Mouse (Mus musculus) hindbrain, embryonic 15.5 days (tissue): ENCODE results near the gene Map3k13. TPM values are rescaled to one million over a fixed set of nuclear protein-coding genes. Genes with fewer than 3 reads are reported as not detected.
"Not testable (repeated sequence)": the region's sequence is repeated elsewhere in the genome, so short reads cannot be mapped to it uniquely, and the experiment has no call there.

Source experiments
- ATAC-seq: fragments of 200-750 bp; cut with Nextera tagmentation; 2 replicates; pipeline ENCODE4 v1.8.0; 2017; ENCODE audit warnings: low read depth, moderate number of reproducible peaks, moderate TSS enrichment; ENCODE audit not compliant: low FRiP score
- H3K27ac ChIP-seq: fragments of 300-500 bp; sonication (generic); replicated peaks from 2 replicates; pipeline ENCODE4 v1.5.1; 2015; ENCODE audit warnings: mild to moderate bottlenecking, inconsistent platforms
- H3K27me3 ChIP-seq: fragments of 300-500 bp; sonication (generic); 2 replicates; pipeline ENCODE4 v1.6.1; 2015; ENCODE audit warnings: control low read depth, inconsistent platforms
- H3K36me3 ChIP-seq: fragments of 300-500 bp; sonication (generic); 2 replicates; pipeline ENCODE4 v1.6.1; 2015; ENCODE audit warnings: control low read depth, inconsistent platforms
- H3K4me1 ChIP-seq: fragments of 300-500 bp; sonication (generic); replicated peaks from 2 replicates; pipeline ENCODE4 v1.6.1; 2015; ENCODE audit warnings: control low read depth, inconsistent platforms
- H3K4me2 ChIP-seq: fragments of 300-500 bp; sonication (generic); 2 replicates; pipeline ENCODE4 v1.6.1; 2015; ENCODE audit warnings: moderate library complexity, mild to moderate bottlenecking, inconsistent platforms
- H3K4me3 ChIP-seq: fragments of 300-500 bp; sonication (generic); 2 replicates; pipeline ENCODE4 v1.5.1; 2015; ENCODE audit warnings: mild to moderate bottlenecking, inconsistent platforms
- H3K9ac ChIP-seq: fragments of 300-500 bp; sonication (generic); 2 replicates; pipeline ENCODE4 v1.6.1; 2015; ENCODE audit warnings: inconsistent platforms
- H3K9me3 ChIP-seq: fragments of 300-500 bp; sonication (generic); 2 replicates; pipeline ENCODE4 v1.6.1; 2016; ENCODE audit warnings: control low read depth, inconsistent platforms
- WGBS: fragments of 180-500 bp; shearing (Covaris S2); methylation state at CpG from one replicate; pipeline ENCODE4 v1.1.7; 2015; 5-methylcytosine and 5-hydroxymethylcytosine counted together
- polyA plus RNA-seq: library from polyadenylated mRNA; unstranded; fragments of >200 nt; fragmentation: Nextera tagmentation; extraction: Ambion mirVana; gene quantifications from 2 replicates; pipeline ENCODE4 v1.2.1, GENCODE M21; 2015

Map3k13 gene
- polyA plus RNA-seq, 1 experiment from 2014 or later: 6.4 TPM

DNA sequence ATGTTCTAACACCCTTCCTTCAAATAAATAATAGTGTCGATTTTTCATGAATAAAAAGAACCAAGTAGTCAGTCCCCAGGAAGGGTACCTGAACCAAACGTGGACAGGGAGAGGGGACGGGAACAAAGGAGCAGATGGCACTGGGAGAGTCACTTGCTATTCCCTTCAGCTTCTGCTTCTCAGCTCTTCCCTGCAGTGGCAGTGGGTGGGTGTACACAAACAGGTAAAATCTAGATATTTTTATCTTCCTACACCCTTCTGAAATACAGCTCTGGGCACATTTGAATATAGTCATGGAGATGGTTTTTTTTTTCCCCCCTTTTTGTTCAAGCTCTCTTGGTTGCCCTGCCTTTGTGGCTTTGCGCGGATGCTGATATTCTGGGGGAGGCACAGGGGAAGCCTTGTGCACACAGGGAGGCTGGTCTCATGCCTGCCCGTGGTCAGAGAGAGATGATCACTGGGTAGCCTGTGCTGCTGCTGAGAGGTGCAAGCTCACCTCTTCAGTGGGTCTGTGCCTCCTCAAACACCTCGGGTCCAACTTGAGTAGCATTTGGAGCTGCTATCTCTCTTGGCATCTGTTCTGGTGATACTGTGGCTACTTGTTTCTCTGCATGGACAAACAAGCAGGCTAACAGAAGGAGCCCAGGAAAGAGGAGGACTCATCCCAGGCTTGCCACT is 87.6 kb downstream of the Map3k13 start:
- H3K27me3 ChIP-seq: no peaks in the 10 kb centered on the region
- no peaks in the 10 kb centered on the region for H3K9me3 ChIP-seq
- WGBS: 48% methylated on average over 7 of the region's 7 CpGs
- peak overlapping the region; percentile 2; the same call in 1 of the 2 replicates for H3K4me2 ChIP-seq
- ATAC-seq: peak; percentile 69; the same call in 1 of the 2 replicates
- no peaks in the 10 kb centered on the region for H3K36me3 ChIP-seq
- peaks cover 26% of the 10 kb centered on the region for H3K4me1 ChIP-seq
- no peak overlapping the region for H3K4me3 ChIP-seq
- H3K27ac ChIP-seq: peak overlapping the region; percentile 77
- no peak overlapping the region for H3K9ac ChIP-seq

DNA sequence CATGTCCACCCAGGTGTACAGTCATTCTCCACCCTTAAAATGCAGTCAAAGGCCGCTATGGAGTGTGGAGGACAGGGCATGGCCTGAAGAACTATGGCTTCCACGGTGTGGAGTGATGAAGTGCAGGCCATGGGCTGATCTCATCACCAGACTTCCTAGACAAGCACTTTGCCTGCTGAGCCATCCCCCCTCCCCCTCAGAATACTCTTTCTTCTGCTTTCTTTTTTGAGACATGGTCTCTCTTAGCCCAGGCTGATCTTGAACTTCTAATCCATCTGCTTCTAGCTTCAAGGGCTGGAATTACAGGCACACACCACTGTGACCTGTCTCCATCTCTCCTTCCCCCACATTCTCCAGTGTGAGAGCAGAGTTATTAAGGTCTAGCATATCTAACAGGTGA is 93.5 kb downstream of the Map3k13 start:
- no peaks in the 10 kb centered on the region for H3K27me3 ChIP-seq
- no peak for ATAC-seq
- no peak overlapping the region for H3K4me3 ChIP-seq
- no peak overlapping the region for H3K4me2 ChIP-seq
- peaks cover 7% of the 10 kb centered on the region; the same call in 1 of the 2 replicates for H3K36me3 ChIP-seq
- no peaks in the 10 kb centered on the region for H3K9me3 ChIP-seq
- no peak overlapping the region for H3K27ac ChIP-seq
- no peaks in the 10 kb centered on the region for H3K4me1 ChIP-seq
- 86% methylated on average over 2 of the region's 2 CpGs for WGBS
- no peak overlapping the region for H3K9ac ChIP-seq

DNA sequence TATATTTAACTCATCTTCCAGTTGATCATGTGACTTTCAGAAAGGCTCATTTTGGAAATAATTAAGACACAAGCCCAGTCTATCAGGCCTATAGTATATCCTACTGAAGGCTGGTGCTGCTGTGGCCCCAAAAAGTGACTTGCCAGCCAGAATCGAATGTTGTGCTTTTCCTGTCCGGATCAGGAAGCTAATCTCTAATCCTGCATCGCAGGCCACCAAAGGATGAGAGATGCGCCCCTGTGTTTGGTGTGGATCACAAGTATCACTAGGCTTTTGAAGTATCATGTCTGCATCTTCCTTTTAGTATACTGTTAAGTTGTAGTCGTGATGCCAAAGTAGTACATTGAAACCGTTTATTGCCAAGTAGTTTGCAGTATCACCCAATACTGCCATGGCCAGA is 99.7 kb downstream of the Map3k13 start:
- ATAC-seq: no peak
- Histone ChIP-seq H3K4me2 (no peak overlapping the region), H3K9me3 (no peaks in the 10 kb centered on the region), H3K4me1 (no peaks in the 10 kb centered on the region), H3K27me3 (no peaks in the 10 kb centered on the region), H3K4me3 (no peak overlapping the region), H3K9ac (no peak overlapping the region), H3K36me3 (peaks cover 7% of the 10 kb centered on the region; the same call in 1 of the 2 replicates), H3K27ac (no peak overlapping the region)
- WGBS: 90% methylated on average over 6 of the region's 6 CpGs

DNA sequence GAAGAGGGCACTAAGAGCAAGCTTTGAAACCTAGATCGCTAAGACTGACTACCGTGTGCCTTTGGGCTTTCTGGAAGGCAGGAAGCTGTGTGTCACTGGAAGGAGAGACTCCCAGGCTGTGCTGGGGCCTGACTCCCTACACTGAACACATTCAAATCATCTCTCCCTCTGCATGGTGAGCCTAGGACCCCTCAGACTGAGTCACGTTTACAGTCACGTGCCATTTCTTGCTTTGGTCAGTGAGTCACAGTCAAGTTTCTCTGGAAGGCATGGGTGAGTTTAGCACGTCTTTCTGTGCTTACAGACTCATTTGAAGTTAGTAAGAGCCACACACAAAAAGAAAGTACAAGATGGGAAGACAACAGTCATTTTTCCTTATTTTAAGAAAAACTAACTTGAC is 107.1 kb downstream of the Map3k13 start:
- WGBS: 78% methylated on average over 5 of the region's 5 CpGs
- no peaks in the 10 kb centered on the region for H3K4me1 ChIP-seq
- peaks cover 12% of the 10 kb centered on the region; the same call in 1 of the 2 replicates for H3K36me3 ChIP-seq
- H3K9me3 ChIP-seq: no peaks in the 10 kb centered on the region
- H3K4me3 ChIP-seq: no peak overlapping the region
- no peaks in the 10 kb centered on the region for H3K27me3 ChIP-seq
- ATAC-seq: no peak
- H3K9ac ChIP-seq: no peak overlapping the region
- no peak overlapping the region for H3K4me2 ChIP-seq
- no peak overlapping the region for H3K27ac ChIP-seq

DNA sequence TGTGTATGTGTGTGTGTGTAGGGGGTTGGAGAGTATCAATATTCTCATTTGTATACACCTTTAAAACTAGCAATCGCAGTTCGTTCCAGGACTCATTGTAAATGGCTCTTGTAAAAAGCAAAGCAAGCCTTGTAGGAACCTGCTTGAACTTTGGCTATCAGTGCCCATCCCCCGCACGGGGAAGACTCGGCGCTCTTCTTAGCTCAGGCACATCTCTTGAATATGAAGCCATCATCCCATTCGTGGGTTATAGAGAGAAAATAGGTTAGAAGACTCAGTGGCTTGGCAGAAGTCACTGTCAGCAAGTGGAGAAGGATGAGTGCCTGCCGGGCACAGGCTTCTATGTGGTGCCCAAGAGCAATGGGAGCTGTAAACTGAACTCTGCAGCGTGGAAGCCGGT is 110.5 kb downstream of the Map3k13 start:
- H3K27ac ChIP-seq: no peak overlapping the region
- no peak overlapping the region for H3K4me2 ChIP-seq
- H3K9me3 ChIP-seq: no peaks in the 10 kb centered on the region
- peaks cover 26% of the 10 kb centered on the region for H3K36me3 ChIP-seq
- H3K27me3 ChIP-seq: no peaks in the 10 kb centered on the region
- H3K9ac ChIP-seq: no peak overlapping the region
- 91% methylated on average over 10 of the region's 10 CpGs for WGBS
- no peak overlapping the region for H3K4me3 ChIP-seq
- no peak for ATAC-seq
- H3K4me1 ChIP-seq: no peaks in the 10 kb centered on the region

DNA sequence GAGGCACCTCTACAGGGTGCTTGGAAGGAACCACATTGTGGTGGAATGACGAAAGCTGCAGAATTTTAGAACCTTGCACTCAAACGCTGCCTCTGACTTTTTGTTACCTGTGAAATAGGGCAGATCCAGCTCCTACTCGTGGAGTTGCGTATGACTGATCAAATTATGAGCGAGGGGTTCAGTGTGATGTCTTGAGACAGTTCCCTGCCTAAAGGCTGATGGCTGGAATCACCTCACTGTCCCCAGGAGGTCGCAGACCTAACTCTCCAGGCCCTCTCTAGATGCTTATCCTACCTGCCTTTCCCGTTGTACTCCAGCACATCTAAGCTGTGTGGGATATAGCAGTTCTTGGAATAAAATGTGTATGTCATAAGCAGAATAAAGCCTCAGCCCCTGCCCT is 111.8 kb downstream of the Map3k13 start:
- Histone ChIP-seq H3K36me3 (peaks cover 27% of the 10 kb centered on the region), H3K4me2 (no peak overlapping the region), H3K4me1 (no peaks in the 10 kb centered on the region), H3K4me3 (no peak overlapping the region), H3K27ac (no peak overlapping the region), H3K9ac (no peak overlapping the region), H3K9me3 (no peaks in the 10 kb centered on the region), H3K27me3 (no peaks in the 10 kb centered on the region)
- ATAC-seq: no peak
- 92% methylated on average over 7 of the region's 7 CpGs for WGBS

DNA sequence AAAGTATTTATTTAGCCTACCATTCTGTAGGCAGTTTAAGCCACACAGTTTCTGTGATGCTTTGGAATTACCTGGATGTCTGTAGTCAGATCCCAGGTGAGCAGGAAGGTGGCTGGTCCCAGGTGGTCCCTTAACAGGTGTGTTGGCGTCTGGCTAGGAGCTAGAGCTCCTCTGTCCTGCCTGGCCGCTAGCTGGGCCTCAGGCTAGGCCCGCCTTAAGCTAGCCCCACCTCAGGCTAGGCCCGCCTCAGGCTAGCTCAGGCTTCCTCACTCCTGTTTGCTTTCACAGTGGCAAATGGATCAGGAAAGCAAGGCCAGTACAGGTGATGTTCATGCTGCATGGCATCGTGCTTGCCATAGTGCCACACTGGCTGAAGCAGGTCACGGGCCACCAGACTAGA is 112.8 kb downstream of the Map3k13 start:
- ATAC-seq: no peak
- no peaks in the 10 kb centered on the region for H3K27me3 ChIP-seq
- 93% methylated on average over 6 of the region's 6 CpGs for WGBS
- peaks cover 30% of the 10 kb centered on the region for H3K36me3 ChIP-seq
- H3K9me3 ChIP-seq: no peaks in the 10 kb centered on the region
- no peak overlapping the region for H3K4me2 ChIP-seq
- no peaks in the 10 kb centered on the region for H3K4me1 ChIP-seq
- H3K27ac ChIP-seq: no peak overlapping the region
- no peak overlapping the region for H3K9ac ChIP-seq
- H3K4me3 ChIP-seq: no peak overlapping the region

DNA sequence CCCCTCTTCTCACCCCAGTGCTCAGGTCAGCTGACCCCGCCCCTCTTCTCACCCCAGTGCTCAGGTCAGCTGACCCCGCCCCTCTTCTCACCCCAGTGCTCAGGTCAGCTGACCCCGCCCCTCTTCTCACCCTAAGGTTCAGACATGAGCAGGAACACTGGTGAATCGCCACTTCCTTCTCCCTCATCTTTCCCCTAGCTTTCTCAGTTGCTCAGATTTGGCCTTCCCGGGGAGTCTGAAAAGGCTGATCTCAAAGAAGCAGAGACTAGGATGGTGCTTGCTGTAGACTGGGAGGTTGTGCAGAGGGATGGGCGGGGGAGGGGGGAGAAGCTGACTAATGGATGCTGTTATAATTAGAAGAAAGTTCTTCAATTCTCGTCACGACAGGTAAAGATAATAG is 114.8 kb downstream of the Map3k13 start:
- not testable (repeated sequence) for H3K4me2 ChIP-seq, H3K9me3 ChIP-seq, H3K27me3 ChIP-seq, H3K4me1 ChIP-seq, H3K9ac ChIP-seq, ATAC-seq, H3K27ac ChIP-seq, H3K4me3 ChIP-seq
- H3K36me3 ChIP-seq: peaks cover 38% of the 10 kb centered on the region
- 35% methylated on average over 6 of the region's 8 CpGs for WGBS

DNA sequence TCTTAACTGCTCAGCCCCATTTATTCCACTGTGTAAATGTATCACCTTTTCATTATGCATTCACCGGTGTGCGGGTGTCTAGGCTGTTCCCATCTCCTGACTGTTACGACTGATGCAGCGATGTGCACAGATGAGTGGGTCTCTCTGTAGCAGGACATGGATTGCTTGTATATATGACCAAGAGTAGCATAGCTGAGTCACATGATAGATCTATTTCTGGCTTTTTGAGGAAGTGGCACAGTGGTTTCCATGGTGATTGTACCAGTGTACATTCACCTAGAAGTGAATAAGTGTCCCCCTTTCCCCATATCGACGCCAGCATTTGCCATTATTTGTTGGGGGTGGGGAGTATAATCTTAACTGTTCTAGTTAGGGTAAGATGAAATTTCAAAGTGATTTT is 119.2 kb downstream of the Map3k13 start:
- Histone ChIP-seq H3K27me3 (no peaks in the 10 kb centered on the region), H3K4me1 (no peaks in the 10 kb centered on the region), H3K9me3 (no peaks in the 10 kb centered on the region), H3K4me2 (no peak overlapping the region), H3K36me3 (peaks cover 58% of the 10 kb centered on the region), H3K9ac (no peak overlapping the region), H3K4me3 (no peak overlapping the region), H3K27ac (no peak overlapping the region)
- no peak for ATAC-seq
- WGBS: 87% methylated on average over 6 of the region's 6 CpGs

DNA sequence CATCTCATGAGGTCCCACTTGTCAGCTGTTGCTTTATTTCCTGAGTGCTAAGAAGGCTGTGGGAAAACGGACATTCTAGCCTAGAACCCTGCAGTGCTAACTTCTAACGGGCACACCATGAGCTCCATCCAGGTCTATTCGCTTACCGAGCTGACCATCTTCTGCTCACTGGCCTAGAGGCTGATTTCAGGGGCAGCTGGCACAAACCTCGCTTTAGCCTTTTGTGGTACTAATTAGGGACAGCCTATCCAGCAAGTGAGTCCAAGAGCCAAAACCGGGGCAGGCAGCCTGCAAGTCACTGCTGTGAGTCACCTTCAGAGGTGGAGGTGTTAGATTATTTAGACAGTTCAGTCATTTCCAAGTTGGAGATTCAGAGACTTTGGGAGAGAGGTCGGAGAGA is 122.5 kb downstream of the Map3k13 start:
- Histone ChIP-seq H3K9me3 (no peaks in the 10 kb centered on the region), H3K4me2 (no peak overlapping the region), H3K9ac (no peak overlapping the region), H3K27me3 (no peaks in the 10 kb centered on the region), H3K27ac (no peak overlapping the region), H3K4me1 (no peaks in the 10 kb centered on the region), H3K36me3 (peaks cover 65% of the 10 kb centered on the region), H3K4me3 (no peak overlapping the region)
- ATAC-seq: no peak
- WGBS: 73% methylated on average over 7 of the region's 7 CpGs

DNA sequence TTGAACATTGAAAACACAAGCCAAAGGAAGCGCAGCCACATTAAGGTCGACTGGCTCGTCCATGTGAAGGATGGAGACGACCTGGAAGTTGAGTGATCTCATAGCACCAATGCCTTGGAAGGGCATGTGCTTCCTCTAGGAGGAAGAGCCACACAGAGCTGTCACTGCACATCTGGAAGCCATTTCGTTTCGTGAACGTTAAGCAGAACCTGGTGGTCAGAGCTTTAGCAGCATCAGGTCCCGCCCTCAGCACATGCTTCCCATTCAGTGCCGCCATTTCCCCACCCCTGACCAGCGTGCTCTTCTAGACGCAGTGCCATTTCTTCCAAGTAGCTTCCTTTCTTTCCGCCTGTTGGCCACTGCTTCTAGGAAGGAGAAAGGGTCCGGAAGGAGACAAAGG is 134.3 kb downstream of the Map3k13 start:
- no peak overlapping the region for H3K9ac ChIP-seq
- H3K4me2 ChIP-seq: no peak overlapping the region
- H3K36me3 ChIP-seq: peaks cover 45% of the 10 kb centered on the region
- 91% methylated on average over 13 of the region's 13 CpGs for WGBS
- no peak overlapping the region for H3K27ac ChIP-seq
- H3K4me3 ChIP-seq: no peak overlapping the region
- H3K4me1 ChIP-seq: no peaks in the 10 kb centered on the region
- ATAC-seq: no peak
- H3K27me3 ChIP-seq: no peaks in the 10 kb centered on the region
- H3K9me3 ChIP-seq: no peaks in the 10 kb centered on the region

DNA sequence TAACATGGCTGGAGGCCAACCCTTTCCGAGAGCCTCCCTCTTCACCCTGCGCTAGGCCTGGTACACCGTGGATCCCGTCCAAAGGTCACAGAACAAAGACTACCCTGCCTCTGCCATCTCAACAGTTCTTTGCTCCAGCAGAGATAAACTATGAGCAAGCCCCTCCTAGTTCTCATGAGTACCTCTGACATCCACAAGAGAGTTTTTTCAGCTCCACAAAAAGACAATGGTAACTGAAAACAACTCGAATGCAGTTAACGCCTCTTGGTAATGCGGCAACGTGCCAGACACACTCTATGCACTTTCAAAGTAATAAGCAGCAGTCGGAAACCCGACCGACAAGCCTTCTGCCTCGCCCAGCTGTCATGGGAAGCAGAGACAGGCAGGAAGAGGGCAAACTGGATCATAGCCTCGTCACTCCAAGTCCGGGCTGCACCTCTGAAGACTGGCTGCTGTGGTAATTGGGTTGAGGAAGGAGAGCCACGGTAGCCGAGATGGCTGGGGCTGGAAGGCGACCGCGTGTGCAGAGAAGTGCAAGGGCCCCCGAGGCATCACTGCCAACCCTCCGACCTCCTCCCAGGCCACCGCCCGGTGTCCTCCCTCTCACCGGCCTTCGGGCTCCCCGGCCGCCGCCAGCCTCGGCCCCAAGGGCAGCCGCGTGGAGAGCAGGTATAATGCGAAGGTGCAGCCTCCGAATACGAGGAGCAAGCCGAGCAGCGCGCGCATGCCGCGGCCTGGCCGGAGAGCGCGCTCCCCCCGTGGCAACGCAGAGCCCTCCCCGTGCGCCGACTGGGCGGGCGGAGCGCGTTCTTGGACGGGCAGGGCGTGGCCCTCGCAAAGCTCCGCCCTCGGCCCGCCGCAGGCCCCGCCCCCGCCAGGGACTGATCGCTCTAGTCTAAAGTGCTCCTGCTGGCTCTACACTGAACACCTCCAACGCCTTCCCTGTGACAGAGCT is 152.9 kb downstream of the Map3k13 start, which contains the start of gene Tmem41a:
Tmem41a (minus strand) TSS at position 792 of the 955 bp plus-strand sequence.
- WGBS: under 1% methylated on average over 61 of the region's 63 CpGs
- H3K4me1 ChIP-seq: peaks cover 9% of the 10 kb centered on the region

More for the DNA sequence above, 152.9 kb downstream of the Map3k13 start, which contains the start of gene Tmem41a:
- Histone ChIP-seq H3K36me3 (no peaks in the 10 kb centered on the region), H3K27ac (peak within 1 kb of the TSS; percentile 77), H3K27me3 (no peaks in the 10 kb centered on the region), H3K4me3 (peak within 1 kb of the TSS; percentile 63), H3K4me2 (peak within 1 kb of the TSS; percentile 75), H3K9me3 (no peaks in the 10 kb centered on the region), H3K9ac (peak within 1 kb of the TSS; percentile 72)
- peak; percentile 99 for ATAC-seq
